Comparison of ENCODE assay signal across 27 mouse cellular contexts in the genomic region with DNA sequence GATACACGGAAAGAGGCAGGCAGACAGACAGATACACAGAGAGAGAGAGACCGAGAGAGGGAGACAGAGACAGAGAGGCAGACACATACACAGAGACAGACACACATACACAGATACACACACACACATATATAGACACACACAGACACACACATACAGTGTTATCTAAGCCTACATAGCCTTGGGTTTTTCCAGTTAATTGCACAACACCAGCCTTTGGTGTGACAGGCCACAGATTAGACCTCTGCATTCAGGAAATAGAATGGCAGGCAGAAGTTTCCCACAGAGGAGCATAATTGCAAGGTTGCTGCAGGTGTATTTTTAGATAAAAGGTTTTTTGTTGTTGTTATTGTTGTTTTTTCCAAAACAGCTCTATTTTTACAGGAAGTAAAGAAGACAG.
DNase-seq lines count a peak whose midpoint lies in the region; ATAC-seq lines count a peak whose summit lies in the region.
"Had no signal": no experiment of that assay in that cellular context is flagged by ENCODE, and none has a peak within 500 bp of the region (broad histone marks: within the 10 kb centered on the region; RNA-seq: fewer than 3 reads in every experiment).

No protein-coding gene starts in this region.

- no peak; the same call in 1 of the 2 replicates for ATAC-seq in heart, embryonic 13.5 days (ENCODE audit: extremely low read depth, insufficient number of reproducible peaks, low FRiP score, low TSS enrichment)
- peak; percentile 75 for ATAC-seq in common myeloid progenitor, adult 5-6 weeks (replicated peaks; ENCODE audit: low read depth, poor library complexity, severe bottlenecking)
- peak; percentile 68 for ATAC-seq in megakaryocyte progenitor cell, adult 5-6 weeks (replicated peaks; ENCODE audit: poor library complexity)
- ATAC-seq in midbrain, embryonic 15.5 days (replicated peaks), result no peak
- ATAC-seq: forebrain, embryonic 13.5 days; forebrain, embryonic 16.5 days; hindbrain, embryonic 16.5 days; intestine, embryonic 15.5 days had no signal

- no peaks in the 10 kb centered on the region for H3K36me3 ChIP-seq in heart, embryonic 13.5 days
- no peaks in the 10 kb centered on the region for H3K36me3 ChIP-seq in midbrain, embryonic 15.5 days (replicated peaks)
- H3K36me3 ChIP-seq: forebrain, embryonic 10.5 days; heart, embryonic 15.5 days; hindbrain, embryonic 13.5 days; intestine, embryonic 15.5 days had no signal

- H3K4me2 ChIP-seq in heart, embryonic 13.5 days, result no peak overlapping the region
- no peak overlapping the region for H3K4me2 ChIP-seq in midbrain, embryonic 15.5 days
- H3K4me2 ChIP-seq: forebrain, embryonic 13.5 days; heart, embryonic 11.5 days; heart, embryonic 15.5 days; hindbrain, embryonic 13.5 days; intestine, embryonic 15.5 days had no signal

- H3K27ac ChIP-seq in heart, embryonic 13.5 days (replicated peaks), result peak overlapping the region; percentile 33; the same call in 1 of the 2 replicates
- H3K27ac ChIP-seq in midbrain, embryonic 15.5 days, result no peak overlapping the region
- H3K27ac ChIP-seq: forebrain, embryonic 10.5 days; forebrain, embryonic 13.5 days; heart, embryonic 15.5 days; hindbrain, embryonic 13.5 days; intestine, embryonic 15.5 days had no signal

- no peaks in the 10 kb centered on the region for H3K9me3 ChIP-seq in heart, embryonic 13.5 days
- no peaks in the 10 kb centered on the region for H3K9me3 ChIP-seq in midbrain, embryonic 15.5 days
- H3K9me3 ChIP-seq: forebrain, embryonic 10.5 days; forebrain, embryonic 13.5 days; G1E; heart, embryonic 15.5 days; hindbrain, embryonic 13.5 days; intestine, embryonic 15.5 days had no signal

- no peak overlapping the region for H3K9ac ChIP-seq in heart, embryonic 13.5 days
- H3K9ac ChIP-seq in midbrain, embryonic 15.5 days, result no peak overlapping the region
- H3K9ac ChIP-seq: forebrain, embryonic 13.5 days; heart, embryonic 15.5 days; hindbrain, embryonic 13.5 days; intestine, embryonic 15.5 days had no signal

- H3K27me3 ChIP-seq in heart, embryonic 13.5 days (replicated peaks), result no peaks in the 10 kb centered on the region
- no peaks in the 10 kb centered on the region for H3K27me3 ChIP-seq in midbrain, embryonic 15.5 days (replicated peaks)
- H3K27me3 ChIP-seq: CH12.LX; forebrain, embryonic 13.5 days; hindbrain, embryonic 13.5 days; intestine, embryonic 15.5 days had no signal

- H3K4me1 ChIP-seq in heart, embryonic 13.5 days, result peaks cover 21% of the 10 kb centered on the region
- no peaks in the 10 kb centered on the region for H3K4me1 ChIP-seq in midbrain, embryonic 15.5 days
- H3K4me1 ChIP-seq: forebrain, embryonic 10.5 days; forebrain, embryonic 13.5 days had no signal

- DNase-seq in heart, postnatal 4 days, result no peak
- peak; percentile 80 for DNase-seq in 416B (ENCODE audit: low read depth)
- DNase-seq in adrenal gland, adult 2 months, result no peak
- DNase-seq in layer of hippocampus, postnatal 14 days (ENCODE audit: low spot score in 2 of 2), result no peak
- DNase-seq: adrenal gland, adult 8-10 months; adrenal gland, postnatal 36 days; B cell, adult 2 months; cerebellum, adult 11 months; cerebellum, adult 8-10 months; cerebellum, postnatal 36 days; gastrocnemius, postnatal 10 days; gastrocnemius, postnatal 36 days; heart, postnatal 36 days had no signal

- 66% methylated on average over 2 of the region's 2 CpGs for WGBS in heart, embryonic 13.5 days
- WGBS in midbrain, embryonic 15.5 days, result 89% methylated on average over 2 of the region's 2 CpGs

- H3K4me3 ChIP-seq in heart, embryonic 13.5 days, result no peak overlapping the region
- H3K4me3 ChIP-seq in midbrain, embryonic 15.5 days, result no peak overlapping the region
- H3K4me3 ChIP-seq: forebrain, embryonic 10.5 days; forebrain, embryonic 13.5 days; heart, embryonic 15.5 days; hindbrain, embryonic 13.5 days; intestine, embryonic 15.5 days had no signal

Comparison
In these comparisons a context has a peak if more than half of its experiments do, and no peak if none do; other contexts are left out.
1. ATAC-seq: peak in common myeloid progenitor, adult 5-6 weeks (single experiment) and megakaryocyte progenitor cell, adult 5-6 weeks (single experiment); none in heart, embryonic 13.5 days (single experiment) and midbrain, embryonic 15.5 days (single experiment).